Mouse (Mus musculus) thymus, postnatal 10 days (tissue): Measurements from ENCODE around the gene Stk10.

ENCODE experiments used
- DNase-seq, 2 experiments: peaks; one replicate each; pipeline ENCODE4 v3.0.0; 2021; ENCODE audit warnings: low spot score in 2 of 2

Gene Stk10

GRCm38 (mm10) chr11:32568060-32568459, 35.0 kb downstream of the Stk10 start:
- DNase-seq, result no peak

- DNase-seq, result no peak
Measured at GRCm38 (mm10) chr11:32568637-32569293, 35.7 kb downstream of the Stk10 start.

DNA sequence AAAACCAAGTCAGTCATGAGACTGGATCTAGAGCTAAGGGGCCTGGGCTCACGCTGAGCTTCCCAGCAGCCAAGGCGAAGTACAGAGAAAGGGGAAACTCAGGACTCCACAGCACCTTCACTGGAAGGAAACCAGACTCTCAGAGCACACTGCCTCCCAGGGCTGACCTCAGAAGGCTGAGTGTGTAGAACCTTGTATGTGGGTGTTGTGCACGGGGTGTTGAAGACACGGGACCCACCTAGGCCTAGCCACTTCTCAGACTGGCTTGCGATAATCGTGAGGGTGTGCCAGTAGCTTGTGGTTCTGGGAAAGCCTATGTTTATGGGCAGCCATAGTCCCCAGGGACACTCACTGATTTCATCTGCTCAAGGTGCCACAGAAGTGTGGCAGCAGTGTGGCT, 38.0 kb downstream of the Stk10 start:
- no peak for DNase-seq

DNA sequence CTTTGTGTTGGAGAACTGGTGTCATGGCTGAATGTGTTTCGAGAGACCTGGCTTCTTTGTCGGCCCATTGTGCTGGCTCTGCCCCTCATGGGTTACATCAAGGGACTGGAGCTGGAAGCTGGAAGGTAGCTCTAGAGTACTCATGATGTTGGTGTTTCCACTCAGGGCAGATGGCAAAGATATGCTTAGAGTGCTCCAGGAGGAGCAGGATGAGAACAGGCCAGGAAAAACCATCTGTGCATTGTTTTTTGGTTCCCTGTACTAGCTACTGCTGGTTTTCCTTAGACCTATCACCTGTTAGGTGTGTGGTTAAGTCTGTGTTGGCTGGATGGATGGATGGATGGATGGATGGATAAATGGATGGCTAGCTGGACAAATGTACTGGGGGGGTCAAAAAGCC, 40.6 kb downstream of the Stk10 start:
- no peak for DNase-seq

GRCm38 (mm10) chr11:32575964-32576759, 43.1 kb downstream of the Stk10 start:
- no peak for DNase-seq

DNA sequence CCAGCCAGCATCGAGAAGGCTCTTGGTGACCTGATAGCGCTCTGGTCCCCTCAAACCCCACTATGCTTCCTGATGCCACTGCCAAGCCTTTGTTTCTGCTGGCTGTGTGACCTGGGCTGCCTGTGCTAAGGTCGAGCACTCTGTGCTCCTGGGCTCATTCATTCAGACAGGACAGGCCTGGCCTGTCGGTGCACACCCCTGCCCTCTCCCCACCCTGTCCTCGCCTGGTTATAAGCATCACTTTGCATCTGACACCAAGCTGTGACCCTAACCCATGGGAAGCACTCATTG, 43.6 kb downstream of the Stk10 start:
- no peak for DNase-seq

DNA sequence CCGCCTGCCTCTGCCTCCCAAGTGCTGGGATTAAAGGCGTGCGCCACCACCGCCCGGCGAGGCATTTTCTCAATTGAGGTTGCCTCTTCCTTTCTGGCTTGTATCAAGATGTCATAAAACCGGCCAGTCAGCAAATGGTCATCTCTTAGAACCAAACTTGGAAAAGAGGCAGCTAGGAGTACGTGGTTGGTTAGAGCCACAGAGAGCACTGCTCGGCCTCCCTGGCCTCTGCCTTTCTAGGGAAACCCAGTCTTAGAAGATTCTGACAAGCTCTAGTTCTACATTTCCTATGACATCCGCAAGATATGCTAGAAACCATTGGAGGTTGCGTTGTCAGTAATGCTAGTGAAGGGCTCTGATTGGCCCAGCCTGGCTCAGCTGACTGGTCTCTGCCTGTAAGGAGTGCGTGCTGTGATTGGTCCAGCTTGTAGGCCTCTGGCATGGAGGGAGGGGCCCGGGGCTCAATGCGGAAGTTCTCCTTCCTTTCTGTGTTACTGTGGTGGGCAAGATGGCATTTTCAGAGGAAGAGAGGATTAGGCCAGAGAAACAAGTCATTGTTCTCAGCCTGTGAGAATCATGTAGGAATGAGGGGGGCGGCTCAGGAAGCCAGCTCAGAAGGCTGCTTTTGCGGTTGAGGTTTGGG, 47.3 kb downstream of the Stk10 start:
- peak; percentile 55 to 71 for DNase-seq

GRCm38 (mm10) chr11:32581031-32581430, 47.9 kb downstream of the Stk10 start:
- no peak for DNase-seq

DNA sequence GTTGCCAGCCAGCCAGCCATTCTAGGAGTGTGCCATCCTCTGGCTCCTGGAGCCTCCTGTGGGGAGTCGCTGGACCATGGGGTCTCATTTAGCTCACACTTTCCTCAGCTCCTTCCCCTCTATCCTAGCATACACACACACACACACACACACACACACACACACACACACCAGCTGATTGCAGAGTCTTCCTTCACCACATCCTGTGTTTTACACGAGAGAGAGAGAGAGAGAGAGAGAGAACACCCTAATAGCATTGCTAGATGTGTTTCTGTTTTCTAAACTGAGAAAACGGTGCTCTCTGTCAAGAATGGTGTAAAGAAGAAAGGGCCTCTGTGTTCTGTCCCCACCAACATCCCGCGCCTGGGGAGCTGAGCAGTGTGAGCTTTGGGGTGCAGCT, 49.7 kb downstream of the Stk10 start:
- DNase-seq, result peak; percentile 63 to 68

DNA sequence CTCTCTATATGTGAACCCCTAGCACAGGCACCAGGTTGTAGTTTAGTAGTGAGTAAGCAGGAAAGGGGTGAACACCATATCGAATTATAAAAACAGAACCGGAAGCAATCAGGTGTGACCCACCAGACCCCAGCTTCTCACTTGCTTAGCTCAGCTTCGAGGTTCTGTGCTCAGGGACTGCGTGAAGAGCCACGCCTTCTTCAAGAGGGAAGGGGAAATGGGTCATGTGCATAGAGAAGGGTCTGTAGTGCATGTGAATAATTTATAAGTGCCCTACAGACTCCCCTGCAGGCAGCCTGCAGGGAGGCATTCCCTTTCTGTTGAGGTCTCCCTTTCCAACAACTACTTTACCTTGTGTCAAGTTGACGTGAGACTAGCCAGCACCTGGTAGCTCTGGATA, 52.9 kb downstream of the Stk10 start:
- no peak for DNase-seq

DNA sequence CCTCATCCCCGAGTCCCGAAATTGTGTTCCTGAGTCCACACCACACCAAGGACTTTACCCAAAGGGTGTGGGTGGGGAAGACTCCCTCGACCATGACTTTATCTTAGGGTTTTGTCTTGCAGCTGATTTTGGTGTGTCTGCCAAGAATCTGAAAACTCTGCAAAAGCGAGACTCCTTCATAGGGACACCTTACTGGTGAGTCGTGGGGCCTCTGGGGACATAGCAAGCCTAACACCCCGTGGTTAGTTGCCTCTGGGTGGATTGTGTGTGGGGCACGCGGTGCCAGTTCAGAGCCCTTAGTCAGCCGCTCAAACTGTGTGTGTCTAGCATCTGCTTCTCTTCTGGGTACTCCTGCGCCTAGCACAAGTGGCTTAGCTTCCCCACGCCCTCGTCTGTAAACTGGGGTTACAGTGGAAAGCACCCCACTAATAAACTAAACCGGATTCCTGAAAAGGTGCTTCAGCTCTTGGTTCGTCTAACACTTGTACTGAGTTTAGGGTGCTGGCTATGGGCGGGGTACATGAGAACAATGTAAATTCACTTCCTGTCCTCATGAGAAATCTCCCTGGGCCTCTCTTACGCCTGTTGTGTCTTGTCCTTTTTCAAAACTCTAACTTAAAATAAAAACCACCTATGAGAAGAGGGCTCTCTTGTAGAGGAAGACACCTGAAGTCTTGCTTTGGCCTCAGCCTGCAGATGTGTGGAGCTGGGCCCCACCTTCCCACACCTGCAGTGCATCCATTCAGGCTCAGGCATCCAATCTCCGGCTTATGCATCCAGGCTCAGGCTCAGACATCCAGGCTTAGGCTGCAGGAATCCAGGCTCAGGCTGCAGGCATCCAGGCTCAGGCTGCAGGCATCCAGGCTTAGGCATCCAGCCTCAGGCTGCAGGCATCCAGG, 54.3 kb downstream of the Stk10 start:
- DNase-seq, result peak in 1 of 2 experiments; percentile 26

GRCm38 (mm10) chr11:32588090-32588891, 55.2 kb downstream of the Stk10 start:
- DNase-seq, result peak; percentile 76 to 91

- no peak for DNase-seq
Measured at GRCm38 (mm10) chr11:32588892-32589172, 55.7 kb downstream of the Stk10 start.

DNA sequence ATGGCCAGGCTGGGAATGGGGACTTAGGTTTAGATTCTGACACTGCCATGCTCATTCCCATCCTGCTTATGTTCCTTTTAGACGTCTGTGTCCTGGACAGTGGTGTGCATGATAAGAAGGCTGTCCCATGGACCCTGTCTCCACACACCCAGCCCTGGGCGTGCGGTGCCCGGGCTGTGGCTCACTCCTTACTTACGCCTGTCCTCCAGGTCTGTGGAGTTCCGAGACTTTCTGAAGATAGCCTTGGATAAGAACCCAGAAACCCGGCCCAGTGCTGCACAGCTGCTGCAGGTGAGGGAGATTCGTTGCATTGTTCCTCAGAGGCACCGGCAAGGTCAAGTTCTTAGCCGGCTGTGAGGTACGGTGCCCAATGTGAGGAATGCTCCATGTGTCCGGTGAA, 56.1 kb downstream of the Stk10 start:
- no peak for DNase-seq

GRCm38 (mm10) chr11:32589791-32590190, 56.7 kb downstream of the Stk10 start:
- no peak for DNase-seq

- no peak for DNase-seq
Measured at GRCm38 (mm10) chr11:32590205-32590604, 57.1 kb downstream of the Stk10 start.

- DNase-seq, result peak in 1 of 2 experiments; percentile 45
Measured at GRCm38 (mm10) chr11:32591921-32592850, 59.1 kb downstream of the Stk10 start.

GRCm38 (mm10) chr11:32593081-32593480, 60.0 kb downstream of the Stk10 start:
- DNase-seq, result no peak

DNA sequence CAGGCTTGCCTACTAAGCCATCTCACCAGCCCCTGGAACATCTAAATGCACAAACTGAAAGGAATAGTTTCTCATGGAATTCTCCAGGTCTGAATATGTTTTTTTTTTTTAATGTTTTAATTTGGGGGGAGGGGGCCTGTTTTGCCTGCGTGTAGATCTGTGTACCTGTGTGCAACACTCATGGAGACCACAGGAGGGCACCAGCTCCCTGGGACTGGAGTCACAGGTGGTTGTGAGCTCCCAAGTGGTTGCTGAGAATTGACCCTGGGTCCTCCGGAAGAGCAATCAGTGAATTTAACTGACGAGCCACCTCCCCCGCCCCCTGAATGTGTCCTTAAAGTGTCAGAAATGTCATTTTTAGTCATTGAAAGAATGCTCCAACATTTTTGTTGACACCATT, 61.0 kb downstream of the Stk10 start:
- no peak for DNase-seq

GRCm38 (mm10) chr11:32600371-32600770, 67.3 kb downstream of the Stk10 start:
- DNase-seq, result no peak
